Mouse (Mus musculus) neural tube, embryonic 13.5 days (tissue): ENCODE measurements around the gene Usp45. TPM values are rescaled to one million over a fixed set of nuclear protein-coding genes. Genes with fewer than 3 reads are reported as not detected.

Experiments
- ATAC-seq: fragments of 200-750 bp; cut with Nextera tagmentation; 2 replicates; pipeline ENCODE4 v1.8.0; 2017; ENCODE audit warnings: low read depth, mild to moderate bottlenecking, moderate TSS enrichment, moderate library complexity
- H3K27ac ChIP-seq: fragments of 300-500 bp; sonication (generic); replicated peaks from 2 replicates; pipeline ENCODE4 v1.5.1; 2015; ENCODE audit warnings: moderate library complexity, mild to moderate bottlenecking, inconsistent platforms
- H3K27me3 ChIP-seq: fragments of 300-500 bp; sonication (generic); 2 replicates; pipeline ENCODE4 v1.6.1; 2015; ENCODE audit warnings: mild to moderate bottlenecking, inconsistent platforms
- H3K36me3 ChIP-seq: fragments of 300-500 bp; sonication (generic); 2 replicates; pipeline ENCODE4 v1.6.1; 2015; ENCODE audit warnings: mild to moderate bottlenecking, inconsistent platforms
- H3K4me1 ChIP-seq: fragments of 300-500 bp; sonication (generic); replicated peaks from 2 replicates; pipeline ENCODE4 v1.6.1; 2015; ENCODE audit warnings: inconsistent platforms
- H3K4me2 ChIP-seq: fragments of 300-500 bp; sonication (generic); 2 replicates; pipeline ENCODE4 v1.6.1; 2015; ENCODE audit warnings: inconsistent platforms, mild to moderate bottlenecking, moderate library complexity
- H3K4me3 ChIP-seq: fragments of 300-500 bp; sonication (generic); 2 replicates; pipeline ENCODE4 v1.5.1; 2015; ENCODE audit warnings: mild to moderate bottlenecking, inconsistent platforms
- H3K9ac ChIP-seq: fragments of 300-500 bp; sonication (generic); 2 replicates; pipeline ENCODE4 v1.6.1; 2015; ENCODE audit warnings: moderate library complexity, mild to moderate bottlenecking, inconsistent platforms
- H3K9me3 ChIP-seq: fragments of 300-500 bp; sonication (generic); 2 replicates; pipeline ENCODE4 v1.6.1; 2016; ENCODE audit warnings: inconsistent platforms
- WGBS: fragments of 180-500 bp; shearing (Covaris S2); methylation state at CpG from one replicate; pipeline ENCODE4 v1.1.7; 2015; 5-methylcytosine and 5-hydroxymethylcytosine counted together
- polyA plus RNA-seq: library from polyadenylated mRNA; unstranded; fragments of >200 nt; fragmentation: Nextera tagmentation; extraction: Ambion mirVana; gene quantifications from 2 replicates; pipeline ENCODE4 v1.2.1, GENCODE M21; 2015

Usp45 gene
- polyA plus RNA-seq, 1 experiment from 2014 or later, result 6.5 TPM

DNA sequence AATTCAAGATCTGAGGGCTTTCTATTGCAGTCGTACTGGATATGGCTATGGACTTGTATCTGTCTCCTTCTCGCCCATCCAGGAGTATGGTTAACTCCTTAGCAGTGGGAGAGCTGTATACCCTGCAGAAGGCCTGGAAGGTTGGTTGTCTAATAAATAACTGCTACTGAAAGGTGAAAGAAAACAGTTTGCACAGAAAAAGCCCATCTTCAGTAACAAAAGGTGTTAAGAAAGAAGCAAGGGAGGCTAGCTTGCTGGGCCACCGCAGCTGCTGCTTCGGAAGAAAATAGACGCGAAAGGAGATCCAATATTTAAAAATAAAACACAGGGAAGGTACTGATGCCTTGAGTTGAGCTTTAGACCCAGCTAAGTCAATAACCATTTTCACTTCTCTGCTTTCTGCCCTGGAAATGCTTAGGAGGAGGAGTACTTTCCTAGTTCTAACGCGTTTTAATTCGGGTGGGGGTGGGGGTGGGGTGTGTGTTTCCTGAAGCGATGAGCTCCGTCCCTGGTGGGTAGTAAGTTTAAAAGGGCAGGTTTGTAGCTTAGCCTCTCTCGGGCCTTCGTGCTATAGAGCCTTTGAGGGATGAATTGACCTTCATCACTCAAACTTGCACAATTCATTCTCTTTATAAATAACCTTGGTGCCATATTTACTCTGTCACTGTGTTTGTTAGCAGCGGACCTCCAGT is 639 bp upstream of the Usp45 start:
- no peaks in the 10 kb centered on the region for H3K36me3 ChIP-seq
- no peaks in the 10 kb centered on the region for H3K9me3 ChIP-seq
- H3K9ac ChIP-seq, result peak overlapping the region; percentile 74
- 16% methylated on average over 14 of the region's 14 CpGs for WGBS
- H3K27me3 ChIP-seq, result no peaks in the 10 kb centered on the region
- H3K4me1 ChIP-seq, result peaks cover 6% of the 10 kb centered on the region
- peak; percentile 69 for ATAC-seq
- peak overlapping the region; percentile 51 for H3K4me3 ChIP-seq
- peak overlapping the region; percentile 61 for H3K4me2 ChIP-seq
- H3K27ac ChIP-seq, result peak overlapping the region; percentile 34

DNA sequence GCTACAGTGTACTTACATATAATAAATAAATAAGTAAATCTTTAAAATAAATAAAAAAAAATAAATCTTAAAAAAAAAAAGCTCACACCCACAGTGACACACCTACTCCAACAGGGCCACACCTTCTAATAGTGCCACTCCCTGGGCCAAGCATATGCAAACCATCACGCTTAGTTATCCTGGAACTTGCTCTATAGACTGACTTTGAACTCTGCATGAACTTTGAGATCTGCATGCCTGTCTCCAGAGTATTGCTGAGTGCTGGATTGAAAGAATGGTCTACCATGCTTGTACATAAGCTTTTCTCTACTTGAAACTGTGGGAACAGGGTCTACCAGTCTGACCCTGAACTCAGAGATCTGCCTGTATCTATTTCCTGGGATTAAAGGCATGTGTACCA is 4.1 kb downstream of the Usp45 start:
- H3K4me1 ChIP-seq, result peaks cover 4% of the 10 kb centered on the region
- no peak overlapping the region for H3K9ac ChIP-seq
- no peaks in the 10 kb centered on the region for H3K36me3 ChIP-seq
- no peaks in the 10 kb centered on the region for H3K27me3 ChIP-seq
- H3K9me3 ChIP-seq, result no peaks in the 10 kb centered on the region
- H3K27ac ChIP-seq, result no peak overlapping the region
- no peak overlapping the region for H3K4me2 ChIP-seq
- H3K4me3 ChIP-seq, result no peak overlapping the region
- WGBS, result 81% methylated on average over 1 of the region's 1 CpGs
- no peak for ATAC-seq

DNA sequence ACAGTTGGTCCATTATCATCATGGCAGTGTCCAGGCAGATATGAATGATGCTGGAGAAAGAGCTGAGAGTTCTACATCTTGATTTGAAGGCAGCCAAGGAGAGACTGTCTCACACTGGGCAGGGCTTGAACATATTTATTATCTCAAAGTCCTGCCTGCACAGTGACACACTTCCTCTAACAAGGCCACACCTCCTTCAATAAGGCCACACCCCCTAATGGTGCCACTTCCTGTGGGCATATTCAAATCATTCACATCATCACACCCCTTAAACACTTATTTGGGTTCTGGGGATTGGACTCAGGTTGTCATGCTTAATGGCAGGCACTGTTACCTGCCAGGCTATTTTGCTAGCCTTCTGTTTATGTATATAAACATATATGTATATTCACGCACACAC is 5.3 kb downstream of the Usp45 start:
- 98% methylated on average over 1 of the region's 1 CpGs for WGBS

DNA sequence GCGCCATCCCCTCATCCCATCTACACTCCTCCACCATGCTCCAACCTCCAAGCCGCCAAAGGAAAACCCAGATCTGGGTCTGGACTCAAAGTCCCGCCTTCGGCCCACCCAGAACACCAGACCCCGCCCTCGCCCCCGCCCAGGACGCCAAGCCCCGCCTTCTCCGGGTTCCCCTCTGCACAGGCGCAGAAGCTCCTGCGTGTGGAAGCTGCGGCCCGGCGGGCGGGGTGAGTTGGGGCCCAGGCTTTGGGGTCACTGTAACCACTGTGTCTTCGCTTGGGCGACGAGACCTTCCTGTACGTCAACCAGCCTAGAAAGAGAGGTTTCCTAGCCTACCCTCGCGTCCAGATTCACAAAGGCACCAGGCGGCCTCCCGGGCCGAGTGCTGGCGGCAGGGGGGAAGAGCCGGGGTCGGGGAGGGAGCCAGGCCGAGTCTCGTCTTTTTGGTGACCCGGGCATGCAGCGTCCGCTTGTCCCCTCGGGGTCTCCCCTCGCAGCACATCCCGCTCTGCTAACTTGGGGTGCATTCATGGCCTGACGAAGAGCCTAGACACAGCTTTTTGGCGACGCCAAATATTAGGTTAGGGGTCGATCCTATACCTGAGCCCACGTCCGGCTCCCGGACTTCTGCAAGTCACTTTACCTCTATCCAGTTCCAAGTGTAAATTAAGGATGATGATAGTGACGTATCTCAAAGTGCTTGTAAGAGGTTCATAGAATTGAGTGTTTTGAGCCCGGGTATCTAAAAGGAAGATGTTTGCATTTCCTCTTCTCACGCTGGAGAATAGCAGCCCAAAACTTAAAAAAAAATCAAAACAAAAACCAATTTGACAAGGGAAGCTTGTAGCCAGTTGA is 9.4 kb downstream of the Usp45 start:
- peak overlapping the region; percentile 90 for H3K9ac ChIP-seq
- ATAC-seq, result peak; percentile 98
- no peaks in the 10 kb centered on the region for H3K9me3 ChIP-seq
- peak overlapping the region; percentile 43; the same call in 1 of the 2 replicates for H3K27ac ChIP-seq
- peaks cover 8% of the 10 kb centered on the region for H3K36me3 ChIP-seq
- under 1% methylated on average over 44 of the region's 46 CpGs for WGBS
- peaks cover 14% of the 10 kb centered on the region for H3K4me1 ChIP-seq
- H3K4me2 ChIP-seq, result peak overlapping the region; percentile 67
- H3K4me3 ChIP-seq, result peak overlapping the region; percentile 86
- H3K27me3 ChIP-seq, result no peaks in the 10 kb centered on the region

More for the DNA sequence above, 5.3 kb downstream of the Usp45 start:
- H3K4me3 ChIP-seq, result no peak overlapping the region
- H3K9me3 ChIP-seq, result no peaks in the 10 kb centered on the region
- no peak for ATAC-seq
- no peaks in the 10 kb centered on the region for H3K36me3 ChIP-seq
- H3K9ac ChIP-seq, result no peak overlapping the region
- H3K27ac ChIP-seq, result no peak overlapping the region
- peaks cover 6% of the 10 kb centered on the region for H3K4me1 ChIP-seq
- no peak overlapping the region for H3K4me2 ChIP-seq
- H3K27me3 ChIP-seq, result no peaks in the 10 kb centered on the region

DNA sequence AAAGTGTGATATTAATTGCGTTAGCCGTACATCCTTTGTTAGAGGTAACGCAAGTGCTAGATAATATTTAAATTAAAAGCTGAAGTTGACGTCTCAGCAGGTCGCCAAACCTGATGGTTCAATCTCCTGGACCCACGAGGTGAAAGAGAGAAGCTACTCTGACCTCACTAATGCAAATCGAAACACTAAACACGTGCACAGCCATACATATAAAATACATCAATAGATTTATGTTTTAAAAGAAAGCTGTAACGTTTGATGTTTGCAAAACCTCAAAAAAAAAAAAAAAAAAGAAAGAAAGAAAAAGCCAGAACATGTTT is 9.9 kb downstream of the Usp45 start:
- 7% methylated on average over 9 of the region's 9 CpGs for WGBS
- no peak for ATAC-seq
- Histone ChIP-seq H3K4me3 (peak overlapping the region; percentile 86), H3K27ac (no peak overlapping the region), H3K4me2 (peak overlapping the region; percentile 67), H3K36me3 (peaks cover 13% of the 10 kb centered on the region), H3K27me3 (no peaks in the 10 kb centered on the region), H3K4me1 (peaks cover 14% of the 10 kb centered on the region), H3K9me3 (no peaks in the 10 kb centered on the region), H3K9ac (peak overlapping the region; percentile 90)

DNA sequence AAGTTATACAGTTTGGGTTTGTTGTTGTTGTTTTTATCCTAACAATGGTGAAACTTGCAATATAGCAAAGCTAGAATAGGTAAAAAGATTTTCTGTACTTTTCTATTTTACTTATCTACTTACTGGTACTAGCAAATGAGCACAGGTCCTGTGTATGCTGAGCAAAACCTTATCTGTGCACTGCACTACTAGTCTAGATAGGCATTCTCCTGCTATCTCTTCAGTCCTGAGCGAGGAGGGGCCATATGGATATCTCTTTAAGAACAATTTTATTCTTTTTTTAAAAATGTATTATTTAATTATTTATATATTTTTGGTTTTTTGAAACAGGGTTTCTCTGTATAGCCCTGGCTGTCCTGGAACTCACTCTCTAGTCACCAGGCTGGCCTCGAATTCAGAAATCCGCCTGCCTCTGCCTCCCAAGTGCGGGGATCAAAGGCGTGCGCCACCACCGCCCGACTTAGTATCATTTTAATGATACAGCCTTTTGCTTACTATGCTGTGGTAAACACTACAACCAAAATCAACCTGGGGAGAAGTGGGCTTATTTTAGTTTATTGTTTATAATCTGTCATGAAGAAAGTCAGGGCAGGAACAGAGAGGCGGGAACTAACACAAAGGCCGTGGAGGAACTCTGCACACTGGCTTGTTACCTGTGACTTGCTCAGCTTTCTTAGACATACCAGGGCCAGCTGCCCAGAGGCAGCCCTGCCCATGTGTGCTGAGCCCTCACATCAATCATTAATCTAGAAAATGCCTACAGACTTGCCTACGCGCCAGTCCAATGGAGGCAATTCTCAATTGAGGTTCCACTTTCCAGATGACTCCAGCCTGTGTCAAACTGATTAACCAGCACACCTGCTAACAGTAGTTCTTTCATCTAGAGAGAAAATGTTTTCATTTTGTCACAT is 14.1 kb downstream of the Usp45 start:
- 94% methylated on average over 12 of the region's 12 CpGs for whole genome bisulfite sequencing
- H3K27ac ChIP-seq, result no peak overlapping the region
- ATAC-seq, result no peak

DNA sequence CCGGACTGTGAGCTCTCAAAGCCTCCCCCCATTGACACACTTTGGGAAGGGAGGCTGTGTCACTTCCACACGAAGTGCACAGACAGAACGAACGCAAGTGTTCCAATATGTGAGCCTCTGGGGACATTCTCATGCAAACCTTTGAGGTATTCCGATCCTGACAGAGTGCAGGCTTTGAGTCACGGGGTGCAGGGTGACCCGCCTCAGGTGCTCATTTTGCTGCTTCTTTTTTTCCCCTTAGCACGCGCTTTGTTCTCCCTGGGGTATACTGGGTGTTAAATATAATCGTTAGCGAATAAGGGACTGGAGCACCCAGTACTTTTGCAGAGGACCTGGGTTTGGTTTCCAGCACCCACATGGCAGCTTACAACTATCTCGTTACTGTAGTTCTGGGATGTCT is 19.3 kb downstream of the Usp45 start:
- ATAC-seq, result no peak
- no peaks in the 10 kb centered on the region for H3K4me1 ChIP-seq
- no peak overlapping the region for H3K27ac ChIP-seq
- no peak overlapping the region for H3K4me2 ChIP-seq
- 0 out of 2 replicates have a peak, but pooled peaks cover 1% of the 10 kb centered on the region for H3K9me3 ChIP-seq
- WGBS, result 97% methylated on average over 12 of the region's 12 CpGs
- no peak overlapping the region for H3K4me3 ChIP-seq
- H3K9ac ChIP-seq, result no peak overlapping the region
- H3K27me3 ChIP-seq, result no peaks in the 10 kb centered on the region
- peaks cover 71% of the 10 kb centered on the region for H3K36me3 ChIP-seq

More for the DNA sequence above, 14.1 kb downstream of the Usp45 start:
- no peak overlapping the region for H3K4me3 ChIP-seq
- peaks cover 50% of the 10 kb centered on the region for H3K36me3 ChIP-seq
- H3K9me3 ChIP-seq, result no peaks in the 10 kb centered on the region
- no peak overlapping the region for H3K9ac ChIP-seq
- H3K27me3 ChIP-seq, result no peaks in the 10 kb centered on the region
- no peak overlapping the region for H3K4me2 ChIP-seq
- peaks cover 14% of the 10 kb centered on the region for H3K4me1 ChIP-seq

DNA sequence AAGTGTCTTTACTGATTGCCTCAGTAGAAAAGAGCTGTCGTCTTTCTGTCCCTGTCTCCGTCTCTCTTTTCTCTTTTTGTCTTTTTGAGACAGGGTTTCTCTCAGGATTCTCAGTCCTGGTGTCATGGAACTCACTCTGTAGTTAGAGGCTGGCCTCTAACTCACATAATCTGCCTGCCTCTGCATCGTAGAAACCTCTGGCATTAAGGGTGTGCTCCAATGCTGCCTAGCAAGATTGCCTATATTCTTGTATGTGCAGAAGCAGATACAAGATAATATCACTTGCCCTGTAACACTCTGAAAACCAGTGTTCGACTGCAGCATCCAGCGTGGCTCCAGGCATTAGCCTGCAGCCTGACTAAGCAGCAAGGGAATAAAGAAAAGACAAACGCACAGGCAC is 21.9 kb downstream of the Usp45 start:
- H3K4me2 ChIP-seq, result no peak overlapping the region
- 89% methylated on average over 6 of the region's 6 CpGs for WGBS
- H3K9ac ChIP-seq, result no peak overlapping the region
- 0 out of 2 replicates have a peak, but pooled peaks cover 4% of the 10 kb centered on the region for H3K4me1 ChIP-seq
- no peak overlapping the region for H3K4me3 ChIP-seq
- H3K9me3 ChIP-seq, result 0 out of 2 replicates have a peak, but pooled peaks cover 5% of the 10 kb centered on the region
- H3K27ac ChIP-seq, result no peak overlapping the region
- H3K36me3 ChIP-seq, result peaks cover 59% of the 10 kb centered on the region
- no peak for ATAC-seq
- no peaks in the 10 kb centered on the region for H3K27me3 ChIP-seq

DNA sequence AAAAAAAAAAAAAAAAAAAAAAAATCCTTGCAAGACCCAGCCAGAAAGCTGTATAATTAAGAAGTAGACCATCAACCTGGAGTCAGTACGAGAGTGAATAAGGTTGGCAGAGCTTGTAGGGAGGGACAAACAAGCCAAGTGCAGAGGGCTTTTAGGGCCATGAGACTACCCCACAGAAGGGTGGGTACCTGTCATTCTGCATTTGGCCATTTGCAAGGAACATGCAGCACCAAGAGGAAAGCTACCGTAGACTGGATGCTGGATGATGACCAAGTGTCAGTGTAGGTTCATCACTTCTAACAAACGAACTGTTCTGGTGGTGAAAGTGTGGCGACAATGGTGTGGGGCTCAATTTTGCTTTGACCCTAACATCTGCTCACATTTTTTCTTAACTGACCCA is 22.9 kb downstream of the Usp45 start:
- ATAC-seq, result no peak
- no peak overlapping the region for H3K9ac ChIP-seq
- H3K27ac ChIP-seq, result no peak overlapping the region
- H3K9me3 ChIP-seq, result 0 out of 2 replicates have a peak, but pooled peaks cover 5% of the 10 kb centered on the region
- peaks cover 50% of the 10 kb centered on the region for H3K36me3 ChIP-seq
- H3K27me3 ChIP-seq, result no peaks in the 10 kb centered on the region
- H3K4me2 ChIP-seq, result no peak overlapping the region
- H3K4me1 ChIP-seq, result 0 out of 2 replicates have a peak, but pooled peaks cover 4% of the 10 kb centered on the region
- 93% methylated on average over 4 of the region's 4 CpGs for WGBS
- H3K4me3 ChIP-seq, result no peak overlapping the region

DNA sequence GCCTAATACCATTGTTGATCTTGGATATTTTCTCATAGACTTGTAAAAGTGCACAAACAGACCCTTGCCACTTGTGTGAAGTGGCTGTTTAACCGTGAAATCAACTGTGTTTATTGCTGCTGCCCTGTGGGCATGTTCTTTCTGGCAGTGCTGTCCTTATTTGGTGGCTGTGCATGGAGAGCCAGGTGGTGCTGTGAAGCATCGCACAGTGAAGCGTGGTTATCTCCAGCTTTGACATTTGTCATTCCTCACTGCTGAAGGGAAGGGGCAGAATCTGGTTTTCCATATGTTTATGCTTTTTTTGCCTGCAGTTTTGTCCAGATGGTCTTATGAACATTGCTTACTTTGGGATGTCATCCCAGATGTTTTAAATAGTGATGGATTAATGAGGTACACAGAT is 26.7 kb downstream of the Usp45 start:
- ATAC-seq, result peak; percentile 85
- WGBS, result 29% methylated on average over 3 of the region's 3 CpGs
- no peak overlapping the region for H3K9ac ChIP-seq

DNA sequence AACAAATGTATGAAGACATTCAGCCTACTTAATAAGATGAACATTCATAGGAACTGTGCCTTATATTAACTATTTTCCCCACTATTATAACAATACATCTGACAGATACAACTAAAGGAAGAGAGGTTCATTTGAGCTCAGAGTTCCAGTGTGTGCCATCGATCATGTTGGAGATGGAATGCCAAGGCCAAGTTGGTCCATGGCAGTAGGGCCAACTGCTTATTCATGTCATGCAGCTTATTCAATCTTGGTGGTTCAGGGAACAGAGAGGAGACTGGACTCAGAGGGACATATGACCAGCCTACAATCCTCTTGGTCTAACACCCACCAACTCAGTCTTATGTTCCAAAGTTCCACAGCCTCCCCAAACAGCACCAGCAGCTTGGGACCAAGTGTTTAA is 34.1 kb downstream of the Usp45 start:
- Histone ChIP-seq H3K9me3 (no peaks in the 10 kb centered on the region), H3K27me3 (no peaks in the 10 kb centered on the region), H3K9ac (no peak overlapping the region), H3K4me3 (no peak overlapping the region), H3K27ac (no peak overlapping the region), H3K4me2 (no peak overlapping the region), H3K4me1 (no peaks in the 10 kb centered on the region), H3K36me3 (peaks cover 62% of the 10 kb centered on the region)
- 95% methylated on average over 1 of the region's 1 CpGs for WGBS
- ATAC-seq, result no peak

More for the DNA sequence above, 26.7 kb downstream of the Usp45 start:
- H3K36me3 ChIP-seq, result peaks cover 38% of the 10 kb centered on the region
- 0 out of 2 replicates have a peak, but pooled peaks cover 4% of the 10 kb centered on the region for H3K4me1 ChIP-seq
- H3K9me3 ChIP-seq, result 0 out of 2 replicates have a peak, but pooled peaks cover 5% of the 10 kb centered on the region
- no peak overlapping the region for H3K4me2 ChIP-seq
- H3K27ac ChIP-seq, result no peak overlapping the region
- H3K4me3 ChIP-seq, result no peak overlapping the region
- H3K27me3 ChIP-seq, result no peaks in the 10 kb centered on the region
